ENCODE assay signal across 24 mouse cellular contexts in genomic region chr14:84477411-84477810, GRCm38 (mm10). TPM values are rescaled to one million over a fixed set of nuclear protein-coding genes. Genes with fewer than 3 reads are reported as not detected.
DNase-seq lines count a peak whose midpoint lies in the region; ATAC-seq lines count a peak whose summit lies in the region.
"Had no signal": no experiment of that assay in that cellular context is flagged by ENCODE, and none has a peak within 500 bp of the region (broad histone marks: within the 10 kb centered on the region; RNA-seq: fewer than 3 reads in every experiment).

No protein-coding gene starts in this region.

- DNase-seq in cerebellum, adult 11 months: peak; percentile 0
- DNase-seq in cerebellum, adult 9-11 months: no peak
- no peak for DNase-seq in hindbrain, embryonic 10.5 days (ENCODE audit: low spot score)
- peak; percentile 67 for DNase-seq in adipocyte (ENCODE audit: low spot score)
- DNase-seq in forebrain, embryonic 11.5 days (ENCODE audit: low spot score): no peak
- DNase-seq in yolk sac, embryonic 10.5 days (ENCODE audit: low spot score): no peak
- DNase-seq: adrenal gland, postnatal 14 days; cerebellum, adult 11-12 months; gastrocnemius, postnatal 14 days; heart, adult 2 months; heart, postnatal 4 days; right cerebral cortex, adult 18-20 months; thymus, postnatal 25 days had no signal

- H3K9ac ChIP-seq in hindbrain, embryonic 12.5 days: no peak overlapping the region
- no peak overlapping the region for H3K9ac ChIP-seq in midbrain, embryonic 15.5 days
- no peak overlapping the region for H3K9ac ChIP-seq in forebrain, embryonic 11.5 days (ENCODE audit: low read length)
- H3K9ac ChIP-seq: forebrain, embryonic 13.5 days; limb, embryonic 13.5 days; liver, embryonic 14.5 days; lung, embryonic 15.5 days; midbrain, embryonic 12.5 days had no signal

- no peaks in the 10 kb centered on the region for H3K27me3 ChIP-seq in hindbrain, embryonic 12.5 days
- H3K27me3 ChIP-seq in hindbrain, embryonic 10.5 days (ENCODE audit: insufficient read depth, poor library complexity, severe bottlenecking): no peaks in the 10 kb centered on the region
- H3K27me3 ChIP-seq in midbrain, embryonic 15.5 days (replicated peaks): no peaks in the 10 kb centered on the region
- no peaks in the 10 kb centered on the region for H3K27me3 ChIP-seq in forebrain, embryonic 11.5 days (ENCODE audit: control insufficient read depth, insufficient read depth, low read length)
- H3K27me3 ChIP-seq: forebrain, embryonic 13.5 days; limb, embryonic 13.5 days; lung, embryonic 15.5 days; midbrain, embryonic 12.5 days had no signal

- WGBS in hindbrain, embryonic 12.5 days: 45% methylated on average over 13 of the region's 13 CpGs
- 37% methylated on average over 13 of the region's 13 CpGs for WGBS in hindbrain, embryonic 10.5 days
- WGBS in midbrain, embryonic 15.5 days: 39% methylated on average over 13 of the region's 13 CpGs
- 46% methylated on average over 13 of the region's 13 CpGs for WGBS in forebrain, embryonic 11.5 days

- H3K4me2 ChIP-seq in hindbrain, embryonic 12.5 days (replicated peaks): peak overlapping the region; percentile 25
- H3K4me2 ChIP-seq in midbrain, embryonic 15.5 days: no peak overlapping the region
- H3K4me2 ChIP-seq in forebrain, embryonic 11.5 days (ENCODE audit: low read depth, low read length, severe bottlenecking): no peak overlapping the region
- H3K4me2 ChIP-seq: forebrain, embryonic 13.5 days; limb, embryonic 13.5 days; lung, embryonic 15.5 days; midbrain, embryonic 12.5 days had no signal

- H3K4me1 ChIP-seq in hindbrain, embryonic 12.5 days: no peaks in the 10 kb centered on the region
- H3K4me1 ChIP-seq in hindbrain, embryonic 10.5 days (replicated peaks): no peaks in the 10 kb centered on the region
- peaks cover 4% of the 10 kb centered on the region; the same call in 1 of the 2 replicates for H3K4me1 ChIP-seq in midbrain, embryonic 15.5 days
- H3K4me1 ChIP-seq in forebrain, embryonic 11.5 days (replicated peaks; ENCODE audit: control insufficient read depth, insufficient read depth, low read length): no peaks in the 10 kb centered on the region
- H3K4me1 ChIP-seq: forebrain, embryonic 13.5 days; limb, embryonic 13.5 days; lung, embryonic 15.5 days had no signal

- H3K36me3 ChIP-seq in hindbrain, embryonic 12.5 days: no peaks in the 10 kb centered on the region
- H3K36me3 ChIP-seq in hindbrain, embryonic 10.5 days: no peaks in the 10 kb centered on the region
- H3K36me3 ChIP-seq in midbrain, embryonic 15.5 days (replicated peaks): no peaks in the 10 kb centered on the region
- no peaks in the 10 kb centered on the region for H3K36me3 ChIP-seq in forebrain, embryonic 11.5 days (ENCODE audit: control insufficient read depth, insufficient read depth, low read length)
- H3K36me3 ChIP-seq: G1E; limb, embryonic 13.5 days; lung, embryonic 15.5 days; midbrain, embryonic 12.5 days had no signal

- no peak for ATAC-seq in hindbrain, embryonic 12.5 days (ENCODE audit: low FRiP score)
- 0 out of 2 replicates have a peak, but pooled peaks have one; percentile 39 for ATAC-seq in midbrain, embryonic 15.5 days (replicated peaks)
- ATAC-seq in forebrain, embryonic 11.5 days (replicated peaks; ENCODE audit: low FRiP score): no peak
- ATAC-seq: activated CD4-positive, CD25-positive, alpha-beta regulatory T cell, adult 4 months; forebrain, embryonic 13.5 days; intestine, postnatal 0 days had no signal

- no peak overlapping the region for H3K27ac ChIP-seq in hindbrain, embryonic 12.5 days
- no peak overlapping the region for H3K27ac ChIP-seq in hindbrain, embryonic 10.5 days
- H3K27ac ChIP-seq in midbrain, embryonic 15.5 days: no peak overlapping the region
- H3K27ac ChIP-seq in forebrain, embryonic 11.5 days (ENCODE audit: low read depth, low read length): no peak overlapping the region
- H3K27ac ChIP-seq: forebrain, embryonic 13.5 days; heart, adult 2 months; limb, embryonic 13.5 days; liver, embryonic 14.5 days; lung, embryonic 15.5 days; macrophage; midbrain, embryonic 12.5 days had no signal

- no peak overlapping the region for H3K4me3 ChIP-seq in hindbrain, embryonic 12.5 days
- no peak overlapping the region for H3K4me3 ChIP-seq in hindbrain, embryonic 10.5 days
- H3K4me3 ChIP-seq in midbrain, embryonic 15.5 days: no peak overlapping the region
- no peak overlapping the region for H3K4me3 ChIP-seq in forebrain, embryonic 11.5 days (ENCODE audit: low read depth, low read length)
- H3K4me3 ChIP-seq: forebrain, embryonic 13.5 days; heart, adult 2 months; limb, embryonic 13.5 days; lung, embryonic 15.5 days; midbrain, embryonic 12.5 days had no signal

- no peaks in the 10 kb centered on the region for H3K9me3 ChIP-seq in hindbrain, embryonic 12.5 days (replicated peaks)
- H3K9me3 ChIP-seq in hindbrain, embryonic 10.5 days: no peaks in the 10 kb centered on the region
- no peaks in the 10 kb centered on the region for H3K9me3 ChIP-seq in midbrain, embryonic 15.5 days
- no peaks in the 10 kb centered on the region for H3K9me3 ChIP-seq in forebrain, embryonic 11.5 days (ENCODE audit: control insufficient read depth, low read length)
- H3K9me3 ChIP-seq: forebrain, embryonic 13.5 days; limb, embryonic 13.5 days; lung, embryonic 15.5 days; midbrain, embryonic 12.5 days had no signal

RNA-seq across cellular contexts. Expression of gene Pcdh17, which starts 34.0 kb away (rescaled TPM):
- 11.1 and 11.2 TPM in 2 replicates for polyA plus RNA-seq in hindbrain, embryonic 12.5 days (2016; fragmentation: Nextera tagmentation; extraction: Ambion mirVana)
- 4.5 and 6.8 TPM in 2 replicates for polyA plus RNA-seq in hindbrain, embryonic 10.5 days (2016; fragmentation: Nextera tagmentation; extraction: Ambion mirVana)
- 34.7 and 37.7 TPM in 2 replicates for polyA plus RNA-seq in midbrain, embryonic 15.5 days (2015; fragmentation: Nextera tagmentation; extraction: Ambion mirVana)
- polyA plus RNA-seq in forebrain, embryonic 11.5 days (2014; fragmentation: Nextera tagmentation; extraction: Ambion mirVana): 7.3 and 8.7 TPM in 2 replicates
- polyA plus RNA-seq: G1E, macrophage had no signal

Comparison
In these comparisons a context has a peak if more than half of its experiments do, and no peak if none do; other contexts are left out.
1. DNase-seq: peak in cerebellum, adult 11 months (single experiment) and adipocyte (single experiment); none in cerebellum, adult 9-11 months (single experiment), hindbrain, embryonic 10.5 days (single experiment), forebrain, embryonic 11.5 days (single experiment) and yolk sac, embryonic 10.5 days (single experiment).